Mouse (Mus musculus): ENCODE measurements at regions not wholly inside any gene's neighbourhood (a gene's known extent, or its start where the extent isn't known, plus 50 kb on each side); places are given as distances from the start of the nearest gene placed in this dataset.

DNA sequence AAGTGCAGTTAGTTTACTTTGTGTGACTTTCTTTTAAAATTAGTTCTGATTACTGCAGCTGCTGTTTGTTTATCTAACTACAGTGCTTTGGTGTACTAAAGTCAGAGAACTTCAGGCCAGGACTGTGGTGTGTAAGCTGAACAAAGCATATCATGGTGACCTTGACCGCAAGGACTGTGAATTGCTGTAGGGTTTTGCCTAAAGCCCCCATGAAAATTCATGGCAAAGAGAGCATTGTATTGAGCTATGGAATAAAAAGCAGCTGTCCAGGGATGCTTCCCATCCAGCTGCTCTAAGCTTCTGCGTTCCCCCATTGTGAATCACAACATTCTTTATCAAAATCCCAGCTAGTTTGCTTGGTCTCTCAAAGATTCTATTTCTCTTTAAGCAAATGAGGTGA, 173.0 kb upstream of the Spats2l start:
- Histone ChIP-seq H3K36me3 (ENCODE audit: control insufficient read depth, insufficient read depth, low read length) (no peaks in the 10 kb centered on the region), H3K27me3 (ENCODE audit: control insufficient read depth, insufficient read depth, low read length) (no peaks in the 10 kb centered on the region), H3K4me1 (ENCODE audit: control insufficient read depth, insufficient read depth, low read length) (no peaks in the 10 kb centered on the region), H3K4me3 (ENCODE audit: control insufficient read depth, low read depth, low read length) (no peak overlapping the region), H3K27ac (ENCODE audit: control insufficient read depth, insufficient read depth, low read depth, low read length) (no peak overlapping the region)
- TF ChIP-seq CTCF (IDR thresholded peaks at IDR 0.05; ENCODE audit: control insufficient read depth, insufficient read depth, insufficient replicate concordance, low read depth, low read length) = no peak
- TF ChIP-seq POLR2A (IDR thresholded peaks at IDR 0.05; ENCODE audit: control insufficient read depth, low read depth, low read length) = no peak

DNA sequence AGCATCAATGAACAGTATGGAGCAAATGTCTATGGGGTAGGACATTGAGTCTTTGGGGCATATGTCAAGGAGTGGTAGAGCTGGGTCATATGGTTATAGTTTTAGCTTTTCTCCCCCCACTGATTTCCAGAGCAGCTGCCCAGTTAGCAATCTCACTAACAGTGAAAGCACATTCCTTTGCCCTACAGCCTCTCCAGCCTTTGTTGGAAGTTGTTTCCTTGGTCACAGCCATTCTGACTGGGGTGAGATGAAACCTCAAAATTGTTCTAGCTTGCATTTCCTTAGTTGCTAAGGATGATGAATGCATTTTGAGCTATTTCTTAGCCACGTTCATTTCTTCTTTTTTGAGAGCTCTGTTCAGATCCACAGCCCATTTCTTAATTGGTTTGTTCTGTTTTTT, 168.4 kb upstream of the Spats2l start:
- Histone ChIP-seq H3K27me3 (ENCODE audit: control insufficient read depth, insufficient read depth, low read length) (no peaks in the 10 kb centered on the region), H3K27ac (ENCODE audit: control insufficient read depth, insufficient read depth, low read depth, low read length) (no peak overlapping the region), H3K4me3 (ENCODE audit: control insufficient read depth, low read depth, low read length) (no peak overlapping the region), H3K4me1 (ENCODE audit: control insufficient read depth, insufficient read depth, low read length) (no peaks in the 10 kb centered on the region), H3K36me3 (ENCODE audit: control insufficient read depth, insufficient read depth, low read length) (no peaks in the 10 kb centered on the region)
- TF ChIP-seq POLR2A (IDR thresholded peaks at IDR 0.05; ENCODE audit: control insufficient read depth, low read depth, low read length) (no peak), CTCF (IDR thresholded peaks at IDR 0.05; ENCODE audit: control insufficient read depth, insufficient read depth, insufficient replicate concordance, low read depth, low read length) (no peak)

DNA sequence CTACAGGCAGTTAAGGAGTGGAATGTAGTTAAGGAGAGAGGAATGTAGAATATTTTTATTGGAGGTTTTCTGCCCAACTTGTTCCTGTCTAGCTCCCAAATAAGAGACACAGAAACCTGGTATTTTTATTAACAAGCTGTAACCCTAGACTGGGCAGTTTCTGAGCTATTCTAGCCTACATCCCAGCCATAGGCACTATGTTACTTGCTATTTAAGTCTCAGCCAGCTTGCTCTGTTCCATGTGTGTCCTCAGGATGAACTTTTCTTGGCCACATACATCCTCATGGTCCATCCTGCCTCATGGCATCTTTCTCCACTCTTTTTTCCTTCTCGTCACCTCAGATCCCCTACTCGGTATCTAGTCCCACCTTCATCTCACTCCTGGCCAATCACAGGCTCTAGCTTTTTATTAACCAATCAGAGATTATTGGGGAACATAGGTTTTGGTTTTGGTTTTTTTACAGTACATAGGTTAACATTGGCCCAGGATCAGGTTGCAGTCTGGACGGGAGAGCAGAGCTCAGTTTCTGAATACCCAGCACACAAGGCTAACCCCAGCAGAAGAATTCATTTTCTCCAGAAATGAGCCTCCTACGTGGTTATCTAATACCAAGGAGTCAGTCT, 167.8 kb upstream of the Spats2l start:
- no peak overlapping the region for H3K27ac ChIP-seq (ENCODE audit: control insufficient read depth, insufficient read depth, low read depth, low read length)
- no peaks in the 10 kb centered on the region for H3K36me3 ChIP-seq (ENCODE audit: control insufficient read depth, insufficient read depth, low read length)
- no peaks in the 10 kb centered on the region for H3K27me3 ChIP-seq (ENCODE audit: control insufficient read depth, insufficient read depth, low read length)
- TF ChIP-seq CTCF (IDR thresholded peaks at IDR 0.05; ENCODE audit: control insufficient read depth, insufficient read depth, insufficient replicate concordance, low read depth, low read length) (no peak), POLR2A (IDR thresholded peaks at IDR 0.05; ENCODE audit: control insufficient read depth, low read depth, low read length) (no peak)
- no peaks in the 10 kb centered on the region for H3K4me1 ChIP-seq (ENCODE audit: control insufficient read depth, insufficient read depth, low read length)
- H3K4me3 ChIP-seq (ENCODE audit: control insufficient read depth, low read depth, low read length) = no peak overlapping the region

DNA sequence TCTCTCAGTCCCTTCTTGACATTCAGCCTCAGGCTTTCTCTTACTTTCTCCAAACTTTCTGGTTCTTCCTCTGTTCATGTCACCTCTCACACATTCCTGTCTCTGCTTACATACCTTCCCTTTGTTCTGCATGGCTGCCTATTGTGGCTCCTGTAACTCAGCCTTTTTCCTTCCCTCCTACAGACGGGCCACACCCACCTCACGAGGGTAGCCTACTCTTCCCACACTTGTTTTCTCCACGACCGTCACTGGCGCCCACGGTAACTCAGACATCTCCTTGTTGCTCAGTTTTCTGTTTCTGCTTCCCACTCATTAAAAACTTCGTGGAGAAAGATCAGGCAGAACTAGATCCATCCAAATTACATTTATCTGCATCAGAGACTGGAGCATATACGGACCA, 166.9 kb upstream of the Spats2l start:
- no peaks in the 10 kb centered on the region for H3K4me1 ChIP-seq (ENCODE audit: control insufficient read depth, insufficient read depth, low read length)
- TF ChIP-seq POLR2A (IDR thresholded peaks at IDR 0.05; ENCODE audit: control insufficient read depth, low read depth, low read length) = no peak
- TF ChIP-seq CTCF (IDR thresholded peaks at IDR 0.05; ENCODE audit: control insufficient read depth, insufficient read depth, insufficient replicate concordance, low read depth, low read length) = no peak
- H3K4me3 ChIP-seq (ENCODE audit: control insufficient read depth, low read depth, low read length) = no peak overlapping the region
- H3K36me3 ChIP-seq (ENCODE audit: control insufficient read depth, insufficient read depth, low read length) = no peaks in the 10 kb centered on the region
- no peak overlapping the region for H3K27ac ChIP-seq (ENCODE audit: control insufficient read depth, insufficient read depth, low read depth, low read length)
- H3K27me3 ChIP-seq (ENCODE audit: control insufficient read depth, insufficient read depth, low read length) = no peaks in the 10 kb centered on the region

DNA sequence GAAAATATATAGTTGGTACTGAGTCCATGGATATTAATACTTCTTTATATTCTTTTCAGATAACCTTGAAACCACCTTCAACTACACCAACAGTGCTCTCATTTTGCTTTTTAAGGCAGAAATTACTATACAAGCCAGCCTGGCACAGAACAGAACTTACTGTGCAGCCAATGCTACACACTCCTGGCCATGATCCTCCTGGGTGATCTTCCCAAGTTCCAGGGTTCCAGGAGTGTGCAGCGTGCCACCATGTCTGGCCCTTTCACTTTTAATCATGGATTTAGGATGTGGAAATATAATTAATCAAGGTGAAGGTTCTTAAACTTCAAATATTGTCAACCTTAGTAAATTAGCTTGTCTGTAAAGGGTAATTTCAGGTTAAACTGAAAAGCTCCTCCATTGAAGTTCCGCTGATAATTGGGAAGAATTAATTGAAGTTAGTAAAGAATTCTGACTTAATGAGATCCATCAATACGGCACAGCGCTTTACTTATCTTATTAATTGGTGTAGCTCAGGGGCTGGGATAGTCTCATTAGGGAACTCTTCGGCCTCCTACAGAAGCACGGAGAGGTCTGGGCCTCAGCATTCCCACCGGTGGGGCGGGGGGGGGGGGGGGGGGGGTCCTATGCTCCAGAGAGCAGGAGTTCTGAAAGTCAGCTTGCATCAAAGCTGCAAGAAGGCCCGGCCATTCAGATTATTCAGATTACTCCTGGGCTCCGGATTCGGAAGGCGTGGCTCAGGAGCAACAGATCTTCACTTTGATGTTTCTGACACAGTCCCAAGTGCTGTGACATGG, 166.1 kb upstream of the Spats2l start:
- TF ChIP-seq CTCF (IDR thresholded peaks at IDR 0.05; ENCODE audit: control insufficient read depth, insufficient read depth, insufficient replicate concordance, low read depth, low read length) (no peak), POLR2A (IDR thresholded peaks at IDR 0.05; ENCODE audit: control insufficient read depth, low read depth, low read length) (no peak)
- H3K36me3 ChIP-seq (ENCODE audit: control insufficient read depth, insufficient read depth, low read length) = no peaks in the 10 kb centered on the region
- no peak overlapping the region for H3K27ac ChIP-seq (ENCODE audit: control insufficient read depth, insufficient read depth, low read depth, low read length)
- H3K27me3 ChIP-seq (ENCODE audit: control insufficient read depth, insufficient read depth, low read length) = no peaks in the 10 kb centered on the region
- H3K4me1 ChIP-seq (ENCODE audit: control insufficient read depth, insufficient read depth, low read length) = no peaks in the 10 kb centered on the region
- no peak overlapping the region for H3K4me3 ChIP-seq (ENCODE audit: control insufficient read depth, low read depth, low read length)

DNA sequence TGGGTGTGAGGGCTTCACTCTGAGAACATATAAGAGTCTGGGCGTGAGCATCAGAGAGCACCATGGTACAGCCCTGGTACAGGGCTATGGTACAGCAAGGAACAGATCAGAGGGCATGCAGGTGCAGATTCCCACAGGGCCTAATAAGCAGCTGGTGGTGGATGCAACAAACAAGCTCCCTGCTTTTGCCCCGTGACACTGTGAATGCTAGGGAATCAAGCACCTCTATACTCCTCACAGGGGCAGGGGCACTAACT, 165.6 kb upstream of the Spats2l start:
- H3K4me3 ChIP-seq (ENCODE audit: control insufficient read depth, low read depth, low read length) = no peak overlapping the region
- no peaks in the 10 kb centered on the region for H3K36me3 ChIP-seq (ENCODE audit: control insufficient read depth, insufficient read depth, low read length)
- H3K27ac ChIP-seq (ENCODE audit: control insufficient read depth, insufficient read depth, low read depth, low read length) = no peak overlapping the region
- peaks cover 2% of the 10 kb centered on the region; the same call in 1 of the 2 replicates for H3K4me1 ChIP-seq (ENCODE audit: control insufficient read depth, insufficient read depth, low read length)
- no peaks in the 10 kb centered on the region for H3K27me3 ChIP-seq (ENCODE audit: control insufficient read depth, insufficient read depth, low read length)
- TF ChIP-seq POLR2A (IDR thresholded peaks at IDR 0.05; ENCODE audit: control insufficient read depth, low read depth, low read length) (no peak), CTCF (IDR thresholded peaks at IDR 0.05; ENCODE audit: control insufficient read depth, insufficient read depth, insufficient replicate concordance, low read depth, low read length) (no peak)

DNA sequence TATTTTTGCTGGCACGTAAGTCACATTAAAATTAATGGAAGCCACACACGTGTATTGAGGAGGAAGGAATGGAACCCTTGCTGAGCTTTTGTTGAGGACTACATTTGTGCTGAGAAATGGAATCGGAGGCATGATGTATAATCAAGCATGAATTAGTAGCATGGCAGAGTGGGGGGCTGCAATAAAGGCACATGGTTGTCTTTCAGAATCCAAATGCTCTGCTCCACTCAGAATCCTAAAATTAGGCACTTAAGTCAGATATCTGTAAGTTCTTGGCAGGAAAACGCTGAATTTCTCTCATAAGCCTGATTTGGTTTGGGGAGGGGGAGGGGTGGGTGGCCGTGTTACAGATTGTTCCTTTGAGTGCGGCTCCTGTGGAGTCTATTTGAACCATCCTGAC, 164.7 kb upstream of the Spats2l start:
- Histone ChIP-seq H3K27ac (ENCODE audit: control insufficient read depth, insufficient read depth, low read depth, low read length) (no peak overlapping the region), H3K27me3 (ENCODE audit: control insufficient read depth, insufficient read depth, low read length) (no peaks in the 10 kb centered on the region), H3K36me3 (ENCODE audit: control insufficient read depth, insufficient read depth, low read length) (no peaks in the 10 kb centered on the region), H3K4me1 (ENCODE audit: control insufficient read depth, insufficient read depth, low read length) (peaks cover 2% of the 10 kb centered on the region; the same call in 1 of the 2 replicates), H3K4me3 (ENCODE audit: control insufficient read depth, low read depth, low read length) (no peak overlapping the region)
- TF ChIP-seq POLR2A (IDR thresholded peaks at IDR 0.05; ENCODE audit: control insufficient read depth, low read depth, low read length) (no peak), CTCF (IDR thresholded peaks at IDR 0.05; ENCODE audit: control insufficient read depth, insufficient read depth, insufficient replicate concordance, low read depth, low read length) (no peak)

Measured in testis, adult 2 months (tissue).